Mouse (Mus musculus) cortical plate, adult 2 months (tissue): ENCODE measurements around the gene 4930544D05Rik.

Experiments used
- CTCF ChIP-seq: fragments of 200-500 bp; IDR thresholded peaks from 2 replicates; pipeline ENCODE4 v1.5.1; 2011; ENCODE audit warnings: mild to moderate bottlenecking, control low read depth, low read length; ENCODE audit not compliant: insufficient read depth; ENCODE audit errors: extremely low read depth
- POLR2A ChIP-seq: fragments of 200-500 bp; IDR thresholded peaks from 2 replicates; pipeline ENCODE4 v1.6.1; 2011; ENCODE audit warnings: mild to moderate bottlenecking, low read length, control low read depth; ENCODE audit not compliant: insufficient read depth; ENCODE audit errors: extremely low read depth

DNA sequence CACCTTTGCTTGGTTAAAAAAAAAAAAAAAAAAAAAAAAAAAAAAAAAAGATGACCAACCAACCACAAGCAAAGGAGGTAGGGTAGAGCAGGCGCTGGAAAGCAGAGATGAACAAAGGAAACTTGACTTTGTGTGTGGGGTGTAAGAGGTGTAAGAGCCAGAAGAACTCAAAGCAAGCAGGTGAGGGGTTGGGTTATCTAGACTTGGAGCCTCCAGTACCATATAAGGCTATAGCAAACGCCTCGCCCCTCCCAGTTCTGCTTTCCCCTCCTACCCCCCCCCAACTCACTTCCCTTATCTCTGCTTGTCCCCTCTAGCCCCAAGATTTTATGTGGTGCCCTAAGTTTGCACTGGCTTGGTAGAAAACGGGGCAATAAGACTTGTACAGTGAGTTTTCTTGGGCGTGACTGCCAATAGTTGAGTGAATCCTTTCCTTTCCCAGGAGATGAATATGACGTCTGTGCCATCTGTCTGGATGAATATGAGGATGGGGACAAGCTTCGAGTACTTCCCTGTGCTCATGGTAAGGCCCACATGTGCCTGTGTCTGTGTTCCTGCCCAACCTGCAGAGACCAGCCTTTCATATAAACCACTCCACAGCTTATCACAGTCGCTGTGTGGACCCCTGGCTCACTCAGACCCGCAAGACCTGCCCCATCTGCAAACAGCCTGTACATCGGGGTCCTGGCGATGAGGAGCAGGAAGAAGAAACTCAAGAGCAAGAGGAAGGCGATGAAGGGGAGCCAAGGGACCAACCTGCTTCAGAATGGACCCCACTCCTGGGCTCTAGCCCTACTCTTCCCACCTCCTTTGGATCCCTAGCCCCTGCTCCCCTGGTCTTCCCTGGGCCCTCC lies 34.9 kb downstream of the 4930544D05Rik start:
- TF ChIP-seq CTCF (no peak), POLR2A (no peak)
